Mouse (Mus musculus) cerebellum, adult 2 months (tissue): ENCODE measurements around the gene Lrrc71. TPM values are rescaled to one million over a fixed set of nuclear protein-coding genes. Genes with fewer than 3 reads are reported as not detected.

ENCODE experiments used
- DNase-seq, 2 experiments: peaks; one replicate each; pipeline ENCODE4 v3.0.0; 2021
- H3K27ac ChIP-seq: fragments of 200-500 bp; 2 replicates; pipeline ENCODE4 v1.5.1; 2012; ENCODE audit warnings: low read length, control low read depth, inconsistent platforms; ENCODE audit not compliant: insufficient read depth
- H3K27me3 ChIP-seq: fragments of 200-500 bp; 2 replicates; pipeline ENCODE4 v1.6.1; 2012; ENCODE audit warnings: inconsistent platforms, mild to moderate bottlenecking, low read length, moderate library complexity; ENCODE audit not compliant: control insufficient read depth, insufficient read depth
- H3K4me1 ChIP-seq: fragments of 200-500 bp; 2 replicates; pipeline ENCODE4 v1.6.1; 2011; ENCODE audit warnings: low read length; ENCODE audit not compliant: control insufficient read depth, insufficient read depth
- H3K4me3 ChIP-seq: fragments of 200-500 bp; replicated peaks from 2 replicates; pipeline ENCODE3; 2011; ENCODE audit warnings: mild to moderate bottlenecking, low read depth, low read length, control low read depth; ENCODE audit not compliant: insufficient read depth
- CTCF ChIP-seq: fragments of 200-500 bp; IDR thresholded peaks from 2 replicates; pipeline ENCODE4 v1.5.1; 2011; ENCODE audit warnings: low read depth, mild to moderate bottlenecking, control low read depth, low read length, moderate library complexity, borderline replicate concordance; ENCODE audit not compliant: insufficient read depth
- POLR2A ChIP-seq: fragments of 200-500 bp; IDR thresholded peaks from 2 replicates; pipeline ENCODE4 v1.6.1; 2011; ENCODE audit warnings: low read length, control low read depth, borderline replicate concordance; ENCODE audit not compliant: insufficient read depth
- WGBS: fragments of 180-500 bp; shearing (Covaris S2); methylation state at CpG from one replicate; pipeline ENCODE4 v1.1.7; 2018; 5-methylcytosine and 5-hydroxymethylcytosine counted together
- polyA plus RNA-seq: library from polyadenylated mRNA; depleted of rRNA; stranded (reverse); fragments of >200 nt; gene quantifications from 2 replicates; pipeline ENCODE4 v1.2.3, GENCODE M21; 2012

The Lrrc71 gene
- polyA plus RNA-seq, 1 experiment = 0.47 TPM

DNA sequence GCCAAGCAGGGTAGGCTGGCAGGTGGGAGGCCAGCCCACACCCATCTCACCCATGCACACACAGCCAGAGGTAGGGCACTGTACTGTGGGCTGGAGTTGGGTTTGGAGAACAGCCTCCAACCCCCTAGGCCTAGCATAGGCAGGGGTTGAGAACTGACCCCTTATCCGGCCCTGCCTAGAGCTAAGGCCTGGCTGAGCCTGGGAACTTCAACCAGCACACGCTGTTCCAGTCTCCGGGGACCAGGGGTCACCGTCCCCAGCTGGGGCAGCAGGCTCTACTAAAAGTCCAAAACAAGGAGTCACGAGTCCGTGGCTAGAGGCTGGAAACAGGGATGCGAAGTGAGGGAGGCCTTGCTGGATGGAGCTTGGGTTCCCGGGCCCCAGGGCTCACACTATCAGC lies 19.3 kb upstream of the Lrrc71 start:
- Histone ChIP-seq H3K27me3 (no peaks in the 10 kb centered on the region), H3K27ac (no peak overlapping the region), H3K4me1 (no peaks in the 10 kb centered on the region), H3K4me3 (no peak overlapping the region)
- 81% methylated on average over 8 of the region's 8 CpGs for WGBS
- no peak for TF ChIP-seq POLR2A
- no peak for TF ChIP-seq CTCF
- no peak for DNase-seq

DNA sequence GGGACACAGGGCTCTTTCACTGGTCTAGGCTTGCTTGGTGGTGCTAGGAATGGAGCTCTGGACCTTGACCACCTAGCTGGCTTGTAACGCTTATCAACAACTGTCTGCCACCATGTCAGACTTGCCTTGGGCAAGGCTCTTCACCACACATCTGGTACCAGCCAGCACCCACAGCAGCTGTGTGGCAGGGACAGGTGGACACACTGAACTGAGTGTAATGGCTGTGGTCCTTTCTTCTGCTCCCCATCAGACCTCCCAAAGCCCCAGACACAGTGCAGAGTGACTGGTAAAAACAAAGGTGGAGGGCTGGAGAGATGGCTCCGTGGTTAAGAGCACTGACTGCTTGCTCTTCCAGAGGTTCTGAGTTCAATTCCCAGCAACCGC lies 17.9 kb upstream of the Lrrc71 start:
- 88% methylated on average over 3 of the region's 3 CpGs for WGBS
- no peak for TF ChIP-seq CTCF
- TF ChIP-seq POLR2A = no peak
- Histone ChIP-seq H3K4me3 (no peak overlapping the region), H3K27me3 (no peaks in the 10 kb centered on the region), H3K27ac (no peak overlapping the region), H3K4me1 (no peaks in the 10 kb centered on the region)
- DNase-seq = no peak

DNA sequence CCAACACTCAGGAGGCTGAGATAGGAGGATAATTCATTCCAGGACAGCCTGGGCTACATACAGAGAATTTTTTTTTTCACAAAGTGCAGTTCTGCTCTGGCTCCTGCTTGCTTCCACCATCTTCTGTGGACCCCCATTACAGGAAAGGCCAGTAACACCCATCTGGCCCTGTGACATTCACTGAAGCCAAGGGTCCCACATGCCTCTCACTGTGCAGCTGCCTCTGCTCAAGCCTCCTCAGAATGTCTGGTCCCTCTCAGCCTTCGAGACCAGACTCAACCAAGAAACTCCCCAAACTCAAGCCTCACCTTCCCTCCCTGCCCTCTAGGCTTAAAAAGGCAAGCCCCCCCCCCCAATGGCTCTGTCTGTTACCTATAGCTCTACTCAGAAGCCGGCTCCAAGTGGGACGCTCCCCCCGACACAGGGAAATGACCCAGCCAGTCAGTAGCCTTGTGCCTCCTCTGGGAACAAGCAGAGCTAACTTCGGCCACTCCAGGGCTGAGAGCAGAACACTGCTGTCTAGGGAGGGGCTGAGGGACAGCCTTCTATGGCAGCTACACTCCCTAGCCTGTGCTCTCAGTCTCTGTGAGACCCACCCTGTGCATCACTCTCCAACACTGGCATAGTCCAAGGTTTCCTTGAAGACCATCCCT lies 17.3 kb upstream of the Lrrc71 start:
- DNase-seq = no peak
- TF ChIP-seq CTCF = no peak
- no peak for TF ChIP-seq POLR2A
- Histone ChIP-seq H3K27ac (no peak overlapping the region), H3K27me3 (no peaks in the 10 kb centered on the region), H3K4me3 (no peak overlapping the region), H3K4me1 (no peaks in the 10 kb centered on the region)
- 71% methylated on average over 5 of the region's 5 CpGs for WGBS

DNA sequence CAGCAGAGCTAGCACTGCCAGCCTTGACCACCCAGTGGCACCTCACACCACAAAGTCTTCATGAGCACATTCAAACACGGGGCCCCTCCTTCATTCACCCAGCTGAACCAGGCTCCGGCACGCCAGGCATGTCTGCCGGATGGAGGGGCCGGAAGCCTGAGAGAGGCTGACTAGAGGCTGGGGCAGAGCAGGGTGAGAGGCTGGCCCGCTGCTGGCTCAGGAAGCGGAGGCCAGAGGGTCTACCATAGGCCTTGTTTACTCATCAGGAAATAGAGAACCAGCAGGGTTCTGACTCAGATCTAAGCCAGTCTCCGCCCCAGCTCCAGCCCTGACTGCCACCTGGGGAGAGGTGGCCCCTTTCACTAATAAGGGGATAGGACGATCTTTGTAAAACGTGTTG lies 16.7 kb upstream of the Lrrc71 start:
- H3K27ac ChIP-seq = no peak overlapping the region
- no peak for DNase-seq
- no peaks in the 10 kb centered on the region for H3K27me3 ChIP-seq
- no peak for TF ChIP-seq CTCF
- H3K4me3 ChIP-seq = no peak overlapping the region
- 33% methylated on average over 10 of the region's 10 CpGs for WGBS
- H3K4me1 ChIP-seq = no peaks in the 10 kb centered on the region

DNA sequence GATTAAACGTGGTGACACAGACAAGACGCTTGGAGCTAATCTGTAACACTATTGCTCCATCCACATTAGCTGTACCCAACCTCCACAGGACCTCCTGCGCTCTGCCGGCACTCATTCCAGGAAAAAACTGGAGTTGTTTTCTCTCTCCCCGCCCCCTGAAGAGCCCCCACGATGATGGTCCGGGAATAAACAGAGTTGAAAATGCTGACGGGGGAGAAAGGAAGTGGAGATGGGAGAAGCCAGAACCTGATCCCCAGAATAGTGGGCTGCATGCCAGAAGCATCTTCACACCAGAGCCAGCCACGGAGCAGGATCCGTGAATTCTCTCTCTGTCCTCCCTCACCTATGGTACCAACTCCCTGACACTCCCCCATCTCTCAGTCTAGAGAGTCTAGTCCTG lies 16.1 kb upstream of the Lrrc71 start:
- WGBS = 17% methylated on average over 10 of the region's 10 CpGs
- no peaks in the 10 kb centered on the region for H3K27me3 ChIP-seq
- DNase-seq = no peak
- no peak overlapping the region for H3K4me3 ChIP-seq
- TF ChIP-seq POLR2A = no peak
- TF ChIP-seq CTCF = no peak
- no peak overlapping the region for H3K27ac ChIP-seq
- no peaks in the 10 kb centered on the region for H3K4me1 ChIP-seq

DNA sequence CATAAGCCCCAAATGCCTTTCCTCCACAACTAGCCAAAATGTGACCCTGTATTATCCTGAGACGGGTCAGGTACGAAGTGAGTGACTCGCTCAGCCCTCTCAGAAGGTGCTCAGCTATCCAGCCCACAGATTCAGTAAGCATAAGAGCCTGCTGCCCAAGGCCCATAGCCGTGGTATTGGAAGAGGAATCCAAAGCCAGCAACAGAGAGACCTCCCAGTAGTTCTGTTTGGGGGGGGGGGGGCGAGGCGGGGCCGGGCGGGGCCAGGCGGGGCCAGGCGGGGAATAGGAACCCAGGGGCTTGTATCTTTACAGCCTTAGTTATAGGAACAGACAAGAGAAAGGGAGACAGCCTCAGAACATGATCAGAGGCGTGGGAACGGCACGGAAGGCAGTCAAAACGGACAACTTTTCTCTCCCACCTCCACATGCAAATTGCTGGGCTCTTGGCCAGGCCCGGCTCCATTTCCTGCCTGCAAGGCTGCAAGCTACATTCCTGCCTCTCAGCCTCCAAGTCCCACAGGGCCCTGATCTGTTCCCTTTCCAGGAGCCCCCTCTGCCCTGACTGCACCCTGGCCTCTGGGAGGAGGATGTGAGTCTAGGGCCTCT lies 15.4 kb upstream of the Lrrc71 start:
- Histone ChIP-seq H3K27ac (no peak overlapping the region), H3K27me3 (no peaks in the 10 kb centered on the region), H3K4me1 (no peaks in the 10 kb centered on the region), H3K4me3 (no peak overlapping the region)
- DNase-seq = no peak
- 19% methylated on average over 15 of the region's 15 CpGs for WGBS
- no peak for TF ChIP-seq CTCF
- TF ChIP-seq POLR2A = no peak

DNA sequence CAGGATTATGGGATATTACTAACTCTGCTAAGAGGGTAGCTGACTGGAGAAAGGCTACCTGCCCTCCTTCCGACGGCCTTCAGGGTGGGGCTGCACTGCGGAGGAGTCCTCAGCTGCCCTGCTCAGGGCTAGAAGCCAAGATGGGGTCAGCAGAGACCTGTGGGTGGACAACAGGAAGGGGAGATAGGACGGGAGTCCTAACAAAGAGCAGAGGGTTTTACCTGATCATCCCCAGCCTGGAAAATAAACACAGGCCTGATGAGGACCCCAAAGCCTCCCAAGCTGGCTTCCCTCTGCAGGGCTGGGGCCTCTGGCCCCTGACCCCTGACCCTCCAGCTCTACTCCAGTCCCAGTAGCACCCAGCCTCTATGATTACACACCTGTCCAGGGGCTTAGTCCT lies 14.8 kb upstream of the Lrrc71 start:
- Histone ChIP-seq H3K27me3 (no peaks in the 10 kb centered on the region), H3K4me3 (no peak overlapping the region), H3K27ac (no peak overlapping the region), H3K4me1 (no peaks in the 10 kb centered on the region)
- DNase-seq = no peak
- TF ChIP-seq CTCF (no peak), POLR2A (no peak)
- WGBS = 59% methylated on average over 4 of the region's 4 CpGs
